Mouse (Mus musculus) spleen, adult 2 months (tissue): ENCODE results near the gene Dnaic1. TPM values are rescaled to one million over a fixed set of nuclear protein-coding genes. Genes with fewer than 3 reads are reported as not detected.
A peak's percentile ranks its signal among the peaks of the same experiment; 100 is the strongest.

Experiments
- DNase-seq, 2 experiments: peaks; one replicate each; pipeline versions ENCODE4 v3.0.0 to v3.0.0-alpha.2; 2012 to 2021; ENCODE audit warnings: low spot score in 2 of 2, low read depth in 1 of 2
- H3K27ac ChIP-seq: fragments of 200-500 bp; 2 replicates; pipeline ENCODE4 v1.5.1; 2012; ENCODE audit warnings: low read length, inconsistent platforms; ENCODE audit not compliant: insufficient read depth
- H3K27me3 ChIP-seq: fragments of 200-500 bp; 2 replicates; pipeline ENCODE4 v1.6.1; 2012; ENCODE audit warnings: mild to moderate bottlenecking, moderate library complexity, low read length, inconsistent platforms; ENCODE audit not compliant: control insufficient read depth, insufficient read depth
- H3K36me3 ChIP-seq: fragments of 200-500 bp; 2 replicates; pipeline ENCODE4 v1.6.1; 2012; ENCODE audit warnings: mild to moderate bottlenecking, low read length, inconsistent platforms; ENCODE audit not compliant: control insufficient read depth, insufficient read depth
- H3K4me1 ChIP-seq: fragments of 200-500 bp; 2 replicates; pipeline ENCODE4 v1.6.1; 2011; ENCODE audit warnings: inconsistent platforms; ENCODE audit not compliant: control insufficient read depth, insufficient read depth, insufficient read length
- H3K4me3 ChIP-seq: fragments of 200-500 bp; 2 replicates; pipeline ENCODE4 v1.5.1; 2011; ENCODE audit warnings: mild to moderate bottlenecking, inconsistent platforms; ENCODE audit not compliant: insufficient read depth, insufficient read length; ENCODE audit errors: extremely low read depth
- CTCF ChIP-seq: fragments of 200-500 bp; IDR thresholded peaks from 2 replicates; pipeline ENCODE4 v1.5.1; 2011; ENCODE audit warnings: mild to moderate bottlenecking, inconsistent platforms; ENCODE audit not compliant: insufficient read depth, insufficient read length, insufficient replicate concordance; ENCODE audit errors: extremely low read depth
- POLR2A ChIP-seq: fragments of 200-500 bp; IDR thresholded peaks from 2 replicates; pipeline ENCODE4 v1.6.1; 2011; ENCODE audit warnings: low read depth, low read length, inconsistent platforms
- WGBS: fragments of 180-500 bp; shearing (Covaris S2); methylation state at CpG from one replicate; pipeline ENCODE4 v1.1.7; 2018; 5-methylcytosine and 5-hydroxymethylcytosine counted together
- polyA plus RNA-seq: library from polyadenylated mRNA; depleted of rRNA; stranded (reverse); fragments of >200 nt; gene quantifications from 2 replicates; pipeline ENCODE4 v1.2.3, GENCODE M21; 2012

Gene Dnaic1
- polyA plus RNA-seq, 1 experiment: 0.95 TPM

DNA sequence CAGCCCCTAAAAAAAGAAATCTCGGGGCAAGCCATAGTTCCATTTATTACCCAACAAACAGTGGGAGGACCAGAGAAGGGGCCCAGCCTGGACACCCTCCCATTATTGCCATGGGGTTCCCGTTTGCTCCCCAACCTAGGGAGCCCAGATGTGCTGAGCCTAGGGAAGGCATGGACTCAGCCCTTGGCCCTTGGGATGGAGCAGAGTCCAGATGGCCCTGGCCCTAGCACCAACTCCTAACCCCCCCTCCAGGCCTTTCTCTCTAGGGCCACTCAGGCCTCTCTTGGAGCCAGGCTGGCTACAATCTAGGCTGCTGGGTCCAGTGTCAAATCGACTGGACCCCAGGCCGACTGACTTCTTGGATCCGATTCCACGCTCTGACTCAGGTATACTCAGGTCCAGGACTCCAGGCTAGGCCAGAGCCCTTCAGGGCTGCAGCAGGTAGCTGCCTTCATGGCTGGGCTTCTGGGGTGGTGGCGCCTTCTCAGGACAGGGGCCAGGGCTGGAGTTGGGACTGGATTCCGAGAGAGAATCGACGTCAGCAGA lies 68.7 kb downstream of the Dnaic1 start:
- TF ChIP-seq POLR2A (no peak), CTCF (no peak)
- no peak overlapping the region for H3K4me3 ChIP-seq
- peaks cover 4% of the 10 kb centered on the region; the same call in 1 of the 2 replicates for H3K4me1 ChIP-seq
- H3K27ac ChIP-seq: no peak overlapping the region
- H3K36me3 ChIP-seq: no peaks in the 10 kb centered on the region
- no peak for DNase-seq
- peaks cover 3% of the 10 kb centered on the region for H3K27me3 ChIP-seq
- 90% methylated on average over 10 of the region's 10 CpGs for WGBS

DNA sequence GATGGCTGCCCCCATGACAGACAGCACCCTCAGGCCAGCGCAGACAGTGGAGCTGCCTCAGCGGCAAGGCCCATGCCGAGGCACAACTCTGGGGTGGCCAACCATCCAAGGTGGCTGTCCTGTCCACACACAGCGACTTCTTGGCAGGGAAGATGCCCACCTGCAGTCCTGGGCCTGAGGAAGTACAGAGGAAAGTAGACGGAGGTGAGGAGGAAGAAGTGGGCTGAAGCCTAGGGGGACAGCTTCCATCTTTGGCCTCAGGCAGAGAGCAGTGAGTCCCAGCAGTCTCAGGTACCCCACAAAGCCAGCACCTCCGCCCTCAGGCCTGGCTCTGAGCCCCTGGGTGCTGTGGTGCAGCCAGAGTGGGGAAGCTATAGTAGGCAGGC lies 69.2 kb downstream of the Dnaic1 start:
- Histone ChIP-seq H3K27me3 (peaks cover 3% of the 10 kb centered on the region), H3K4me1 (peaks cover 4% of the 10 kb centered on the region; the same call in 1 of the 2 replicates), H3K4me3 (no peak overlapping the region), H3K27ac (no peak overlapping the region), H3K36me3 (no peaks in the 10 kb centered on the region)
- TF ChIP-seq CTCF (no peak), POLR2A (no peak)
- WGBS: 80% methylated on average over 6 of the region's 6 CpGs
- DNase-seq: no peak

DNA sequence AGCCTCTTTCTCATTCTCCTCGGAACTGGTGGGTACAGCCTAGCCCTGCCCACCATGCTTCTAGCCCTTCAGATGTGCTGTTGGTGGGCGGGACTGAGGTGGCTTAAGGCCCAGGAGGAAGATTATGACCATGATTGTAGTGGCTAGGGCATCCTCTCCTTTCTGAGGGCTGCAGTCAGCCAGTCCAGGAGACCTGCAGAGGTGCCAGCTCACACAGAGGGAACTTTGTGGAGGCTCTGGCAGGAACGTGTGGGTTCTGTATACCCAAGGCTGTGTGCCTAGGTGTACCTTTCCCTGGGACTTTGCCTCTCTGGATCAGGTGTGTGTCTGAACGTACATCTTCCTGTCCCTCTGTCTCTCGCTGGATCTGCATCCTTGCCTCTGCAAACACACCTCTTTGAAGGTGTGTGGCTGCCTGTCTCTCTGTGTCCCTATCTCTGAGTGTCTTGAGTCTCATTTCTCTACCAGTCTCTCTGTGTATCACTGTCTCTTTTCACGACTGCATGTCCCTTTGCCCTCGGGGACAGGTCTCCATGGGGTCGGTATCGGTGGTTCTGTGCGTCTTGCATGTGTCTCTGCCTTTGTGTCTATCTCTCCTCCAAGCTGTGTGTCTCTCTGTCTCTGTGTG lies 69.8 kb downstream of the Dnaic1 start:
- Histone ChIP-seq H3K27ac (no peak overlapping the region), H3K36me3 (no peaks in the 10 kb centered on the region), H3K4me1 (peaks cover 4% of the 10 kb centered on the region; the same call in 1 of the 2 replicates), H3K4me3 (peak overlapping the region; percentile 33; the same call in 1 of the 2 replicates), H3K27me3 (peaks cover 3% of the 10 kb centered on the region)
- WGBS: 28% methylated on average over 10 of the region's 10 CpGs
- no peak for DNase-seq
- no peak for TF ChIP-seq POLR2A
- no peak for TF ChIP-seq CTCF

DNA sequence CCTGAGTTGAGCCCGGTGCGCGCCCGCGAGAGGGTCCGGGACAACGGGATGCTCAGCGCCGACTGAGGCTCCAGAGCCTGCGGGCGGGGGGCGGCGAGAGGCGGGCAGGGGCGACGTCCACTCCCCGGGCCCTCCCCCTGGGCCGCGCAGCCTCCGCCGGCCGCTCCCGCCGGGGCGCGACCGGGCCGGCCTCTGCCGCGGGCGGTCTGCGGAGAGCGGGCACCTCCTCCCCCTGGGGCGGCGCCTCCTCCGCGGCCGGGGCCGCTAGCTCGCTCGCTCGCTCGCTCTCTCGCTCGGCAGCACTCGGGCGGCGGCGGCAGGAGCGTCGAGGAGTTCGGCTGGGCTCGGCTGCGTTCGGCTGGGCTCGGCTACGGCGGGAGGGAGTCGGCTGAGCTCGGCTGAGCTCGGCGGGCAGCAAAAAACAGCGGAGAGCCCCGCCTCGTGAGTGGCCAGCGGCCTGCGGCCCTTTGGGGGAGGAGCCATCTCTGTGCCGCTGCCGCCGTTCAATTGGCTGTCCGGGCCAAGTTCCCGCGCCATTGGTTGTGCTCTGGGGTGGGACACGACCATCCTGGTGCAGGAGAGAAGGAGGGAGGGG lies 70.4 kb downstream of the Dnaic1 start, which contains the start of gene Enho:
TSS of gene Enho (minus strand) at position 412 of the 595 bp plus-strand sequence.
- TF ChIP-seq POLR2A (no peak), CTCF (no peak)
- H3K27ac ChIP-seq: no peak within 1 kb of the TSS
- DNase-seq: peak; percentile 53 to 84
- H3K4me1 ChIP-seq: peaks cover 4% of the 10 kb centered on the region; the same call in 1 of the 2 replicates
- no peaks in the 10 kb centered on the region for H3K36me3 ChIP-seq
- H3K27me3 ChIP-seq: peaks cover 3% of the 10 kb centered on the region
- H3K4me3 ChIP-seq: peak within 1 kb of the TSS; percentile 33; the same call in 1 of the 2 replicates
- 1% methylated on average over 64 of the region's 74 CpGs for WGBS

DNA sequence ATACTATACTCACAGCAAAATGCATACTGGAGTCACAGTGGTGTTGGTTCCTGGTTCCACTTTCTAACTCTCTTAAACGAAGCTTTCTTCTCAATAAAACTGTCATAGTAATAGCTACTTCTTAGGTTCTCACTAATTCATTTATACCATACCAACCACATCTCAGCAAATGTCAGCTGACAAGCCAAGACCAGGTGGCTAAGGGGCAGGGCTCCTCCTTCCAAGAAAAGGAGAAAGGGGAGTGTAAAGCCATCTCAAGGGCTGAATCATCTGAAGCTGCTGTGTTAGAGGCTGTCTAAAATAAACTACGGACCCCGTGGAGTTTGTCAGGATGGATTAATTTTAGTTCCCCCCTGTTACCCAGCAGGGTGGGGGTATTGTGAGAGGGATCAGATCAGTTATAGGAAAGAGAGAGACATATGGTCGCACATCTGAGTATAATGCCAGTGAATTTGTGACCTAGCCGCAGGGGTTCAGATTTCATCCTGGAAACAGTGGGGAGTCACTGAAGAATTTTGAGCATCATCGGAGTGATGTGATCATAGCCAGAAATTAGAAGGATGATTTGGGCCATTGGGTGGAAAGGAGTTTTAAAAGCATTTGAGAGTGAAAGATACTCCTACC lies 71.7 kb downstream of the Dnaic1 start:
- Histone ChIP-seq H3K36me3 (no peaks in the 10 kb centered on the region), H3K4me3 (no peak overlapping the region), H3K27ac (no peak overlapping the region), H3K4me1 (peaks cover 4% of the 10 kb centered on the region; the same call in 1 of the 2 replicates), H3K27me3 (peaks cover 3% of the 10 kb centered on the region)
- 79% methylated on average over 6 of the region's 6 CpGs for WGBS
- no peak for TF ChIP-seq CTCF
- TF ChIP-seq POLR2A: no peak
- DNase-seq: no peak

DNA sequence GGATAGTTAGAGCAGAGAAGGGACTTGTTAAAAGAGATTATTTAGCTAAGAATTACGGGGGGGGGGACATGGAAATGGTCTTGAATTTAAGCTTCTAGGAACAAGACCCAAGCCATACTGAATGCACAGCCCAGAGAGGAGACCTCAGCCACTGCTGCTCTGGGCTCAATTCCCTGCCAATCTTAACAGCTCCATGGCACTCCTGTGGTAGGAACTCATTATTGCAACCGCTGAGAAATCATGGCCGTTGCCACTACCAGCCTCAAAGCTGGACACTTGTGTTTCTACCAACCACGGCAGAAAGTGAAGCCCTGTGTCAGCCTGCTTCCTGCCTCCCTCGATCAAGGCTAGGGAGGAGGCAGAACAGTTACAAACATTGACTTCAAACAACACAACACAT lies 75.9 kb downstream of the Dnaic1 start:
- whole genome bisulfite sequencing: 10% methylated on average over 5 of the region's 5 CpGs

More for the DNA sequence above, 75.9 kb downstream of the Dnaic1 start:
- no peak overlapping the region for H3K27ac ChIP-seq
- no peaks in the 10 kb centered on the region for H3K36me3 ChIP-seq
- no peak for DNase-seq
- H3K4me3 ChIP-seq: no peak overlapping the region
- TF ChIP-seq CTCF: no peak
- no peak for TF ChIP-seq POLR2A
- no peaks in the 10 kb centered on the region for H3K27me3 ChIP-seq
- H3K4me1 ChIP-seq: no peaks in the 10 kb centered on the region
